24 mouse cellular contexts compared by ENCODE assay signal in the genomic region with DNA sequence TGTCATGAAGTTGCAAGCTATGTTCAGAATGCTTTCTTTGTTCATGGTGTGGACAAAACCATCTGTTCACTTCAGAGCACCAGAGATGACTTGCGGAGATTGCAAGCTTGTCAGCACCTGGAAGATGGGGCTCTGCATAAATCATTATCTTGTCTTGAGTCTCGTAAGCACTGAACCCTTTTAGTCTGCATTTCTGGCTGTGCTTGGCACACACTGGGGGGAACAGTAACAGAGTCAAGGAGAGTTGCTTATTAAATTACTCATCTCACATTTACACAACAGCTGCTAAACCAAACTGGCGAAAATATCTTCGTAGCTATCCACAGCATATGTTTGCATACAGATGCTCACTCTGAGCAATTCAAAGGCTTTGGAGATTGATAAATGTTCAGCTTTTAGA. TPM values are rescaled to one million over a fixed set of nuclear protein-coding genes. Genes with fewer than 3 reads are reported as not detected.
DNase-seq lines count a peak whose midpoint lies in the region; ATAC-seq and TF ChIP-seq lines count a peak whose summit lies in the region.
"Had no signal": no experiment of that assay in that cellular context is flagged by ENCODE, and none has a peak within 500 bp of the region (broad histone marks: within the 10 kb centered on the region; RNA-seq: fewer than 3 reads in every experiment).

No protein-coding gene starts in this region.

- DNase-seq in forebrain, postnatal 0 days = peak; percentile 5
- DNase-seq in left cerebral cortex, adult 9 months (ENCODE audit: low spot score in 2 of 2) = peak; percentile 9 to 11
- no peak for DNase-seq in left cerebral cortex, postnatal 10 days (ENCODE audit: extremely low spot score in 1 of 2, low spot score in 2 of 2)
- DNase-seq in layer of hippocampus, adult 18-20 months (ENCODE audit: low spot score in 2 of 2) = peak; percentile 10 to 31
- DNase-seq in left cerebral cortex, postnatal 25 days (ENCODE audit: low spot score in 2 of 2) = peak; percentile 16 to 44
- no peak for DNase-seq in kidney, postnatal 4 days
- DNase-seq in heart, adult 11 months = no peak
- DNase-seq: adrenal gland, postnatal 14 days; cerebellum, adult 2 months; cerebellum, postnatal 36 days; gastrocnemius, postnatal 25 days; kidney, adult 9 months; kidney, postnatal 36 days; liver, postnatal 0 days; lung, postnatal 10 days; midbrain, embryonic 14.5 days; thymus, postnatal 14 days had no signal

- 62% methylated on average over 4 of the region's 4 CpGs for WGBS in forebrain, postnatal 0 days
- WGBS in forebrain, embryonic 15.5 days = 64% methylated on average over 4 of the region's 4 CpGs

- no peak for TF ChIP-seq CTCF in forebrain, postnatal 0 days (IDR thresholded peaks at IDR 0.05; ENCODE audit: low read depth)

- H3K27ac ChIP-seq in forebrain, postnatal 0 days (ENCODE audit: low read depth, low read length) = no peak overlapping the region
- no peak overlapping the region for H3K27ac ChIP-seq in forebrain, embryonic 15.5 days (replicated peaks)
- H3K27ac ChIP-seq: intestine, embryonic 15.5 days; limb, embryonic 10.5 days; neural tube, embryonic 15.5 days had no signal

- peaks cover 4% of the 10 kb centered on the region; the same call in 1 of the 2 replicates for H3K4me1 ChIP-seq in forebrain, postnatal 0 days (ENCODE audit: insufficient read depth)
- H3K4me1 ChIP-seq in forebrain, embryonic 15.5 days = no peaks in the 10 kb centered on the region
- H3K4me1 ChIP-seq: intestine, embryonic 15.5 days; limb, embryonic 10.5 days; neural tube, embryonic 15.5 days had no signal

- no peak overlapping the region for H3K4me3 ChIP-seq in forebrain, postnatal 0 days (ENCODE audit: low read depth, low read length)
- H3K4me3 ChIP-seq in forebrain, embryonic 15.5 days = no peak overlapping the region
- H3K4me3 ChIP-seq: intestine, embryonic 15.5 days; limb, embryonic 10.5 days; neural tube, embryonic 15.5 days had no signal

- no peak overlapping the region for H3K9ac ChIP-seq in forebrain, postnatal 0 days
- no peak overlapping the region for H3K9ac ChIP-seq in forebrain, embryonic 15.5 days (replicated peaks)
- H3K9ac ChIP-seq: intestine, embryonic 15.5 days; liver, postnatal 0 days; neural tube, embryonic 15.5 days had no signal

- no peaks in the 10 kb centered on the region for H3K9me3 ChIP-seq in forebrain, postnatal 0 days (ENCODE audit: low read length)
- no peaks in the 10 kb centered on the region for H3K9me3 ChIP-seq in forebrain, embryonic 15.5 days
- H3K9me3 ChIP-seq: intestine, embryonic 15.5 days; limb, embryonic 10.5 days; neural tube, embryonic 15.5 days had no signal

- H3K27me3 ChIP-seq in forebrain, postnatal 0 days (ENCODE audit: insufficient read depth, low read length) = no peaks in the 10 kb centered on the region
- no peaks in the 10 kb centered on the region for H3K27me3 ChIP-seq in forebrain, embryonic 15.5 days
- H3K27me3 ChIP-seq: CH12.LX; intestine, embryonic 15.5 days; neural tube, embryonic 15.5 days had no signal

- H3K4me2 ChIP-seq in forebrain, postnatal 0 days (ENCODE audit: low read depth) = no peak overlapping the region
- no peak overlapping the region for H3K4me2 ChIP-seq in forebrain, embryonic 15.5 days (replicated peaks)
- H3K4me2 ChIP-seq: intestine, embryonic 15.5 days; neural tube, embryonic 15.5 days had no signal

- peak; percentile 40; the same call in 1 of the 2 replicates for ATAC-seq in forebrain, postnatal 0 days
- no peak; the same call in 1 of the 2 replicates for ATAC-seq in forebrain, embryonic 15.5 days (replicated peaks)
- ATAC-seq: intestine, embryonic 15.5 days; liver, postnatal 0 days had no signal

- no peaks in the 10 kb centered on the region for H3K36me3 ChIP-seq in forebrain, postnatal 0 days (ENCODE audit: insufficient read depth)
- no peaks in the 10 kb centered on the region for H3K36me3 ChIP-seq in forebrain, embryonic 15.5 days
- H3K36me3 ChIP-seq: intestine, embryonic 15.5 days; limb, embryonic 10.5 days; neural tube, embryonic 15.5 days had no signal

- intact Hi-C loops in left cerebral cortex, postnatal 10 days (cut with DNase I) = no loop called here
- intact Hi-C loops in left cerebral cortex, postnatal 25 days (cut with DNase I) = no loop called here

RNA-seq across cellular contexts. Expression of gene Ncam2, which starts 51.0 kb away (rescaled TPM):
- 44.5 and 54.6 TPM in 2 replicates for total RNA-seq in forebrain, postnatal 0 days (2014; rRNA removed)
- polyA plus RNA-seq in forebrain, postnatal 0 days (2015; fragmentation: Nextera tagmentation; extraction: Ambion mirVana) = 5.1 and 12.2 TPM in 2 replicates
- polyA plus RNA-seq in forebrain, embryonic 15.5 days (2015; fragmentation: Nextera tagmentation; extraction: Ambion mirVana) = 8.7 and 9.1 TPM in 2 replicates
- total RNA-seq in left cerebral cortex, postnatal 10 days (2021) = 100 to 1,000 TPM in 1 of 2 experiments, 10 to 100 TPM in 1; 95.1 to 103 TPM
- 10 to 100 TPM; 47.1 to 49.1 TPM for total RNA-seq in layer of hippocampus, adult 18-20 months (2021)
- total RNA-seq in left cerebral cortex, postnatal 25 days (2021) = 10 to 100 TPM; 78.5 to 85.1 TPM
- total RNA-seq: CH12.LX, MEL had no signal
- polyA plus RNA-seq: liver, postnatal 0 days; testis, adult 2 months had no signal

Comparison
In these comparisons a context has a peak if more than half of its experiments do, and no peak if none do; other contexts are left out.
1. DNase-seq: peak in forebrain, postnatal 0 days (single experiment), left cerebral cortex, adult 9 months (2 of 2), layer of hippocampus, adult 18-20 months (2 of 2) and left cerebral cortex, postnatal 25 days (2 of 2); none in left cerebral cortex, postnatal 10 days (0 of 2), kidney, postnatal 4 days (0 of 2) and heart, adult 11 months (single experiment).